Mouse (Mus musculus): ENCODE results near the gene Gmip.

Gmip gene

GRCm38 (mm10) chr8:69861251-69861650 lies 52.8 kb downstream of the Gmip start:
- DNase-seq (ENCODE audit: low read depth, low spot score): no peak

- no peak for DNase-seq (ENCODE audit: low read depth, low spot score)
These were observed 55.0 kb downstream of the Gmip start for GRCm38 (mm10) chr8:69863387-69864020.

DNA sequence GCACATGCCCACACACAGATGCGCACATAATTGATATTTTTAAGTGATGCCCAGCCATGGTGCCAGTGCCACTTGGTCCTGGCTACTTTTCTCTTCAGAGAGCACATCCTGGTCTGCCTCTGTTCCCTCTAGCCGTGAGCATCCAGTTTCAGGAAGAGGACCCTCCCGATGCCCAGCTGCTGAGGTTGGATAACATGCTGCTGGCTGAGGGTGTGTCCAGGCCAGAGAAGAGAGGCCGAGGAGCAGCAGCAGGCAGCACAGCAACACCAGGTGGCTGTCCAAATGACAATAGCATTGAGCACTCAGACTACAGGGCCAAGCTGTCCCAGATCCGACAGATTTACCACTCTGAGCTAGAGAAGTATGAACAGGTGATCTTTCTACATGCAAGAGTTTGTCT lies 55.7 kb downstream of the Gmip start:
- DNase-seq (ENCODE audit: low read depth, low spot score): no peak

- no peak for DNase-seq (ENCODE audit: low read depth, low spot score)
These were observed 59.3 kb downstream of the Gmip start for GRCm38 (mm10) chr8:69867696-69868326.

GRCm38 (mm10) chr8:69870003-69870765 lies 61.7 kb downstream of the Gmip start:
- DNase-seq (ENCODE audit: low read depth, low spot score): no peak

GRCm38 (mm10) chr8:69870907-69871306 lies 62.4 kb downstream of the Gmip start:
- no peak for DNase-seq (ENCODE audit: low read depth, low spot score)

Measured in mesoderm, embryonic 11.5 days (tissue).